In the genomic region with DNA sequence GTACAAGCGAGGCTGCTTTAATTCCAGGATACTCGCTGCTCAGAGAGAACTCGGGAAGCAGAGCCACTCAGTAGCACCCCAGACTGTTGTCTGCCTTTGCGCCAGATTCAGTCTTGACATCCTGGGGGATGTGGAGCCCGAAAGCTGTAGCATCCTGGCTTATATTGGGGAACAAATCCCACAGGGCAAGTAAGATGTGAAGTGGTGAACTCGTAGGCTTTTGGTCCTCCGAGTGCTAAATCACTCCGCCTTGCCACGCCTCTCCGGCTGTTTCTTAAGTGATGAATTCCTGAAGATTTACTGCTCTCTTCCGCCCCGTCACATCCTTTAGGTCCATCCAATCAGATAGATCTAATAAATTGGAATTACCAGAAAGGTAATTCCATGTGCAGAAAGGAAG, we compare ENCODE assay signal across 12 mouse cellular contexts. TPM values are rescaled to one million over a fixed set of nuclear protein-coding genes. Genes with fewer than 3 reads are reported as not detected.
DNase-seq lines count a peak whose midpoint lies in the region; ATAC-seq and TF ChIP-seq lines count a peak whose summit lies in the region.
"Had no signal": no experiment of that assay in that cellular context is flagged by ENCODE, and none has a peak within 500 bp of the region (broad histone marks: within the 10 kb centered on the region; RNA-seq: fewer than 3 reads in every experiment).

No protein-coding gene starts in this region.

- H3K9ac ChIP-seq in midbrain, embryonic 15.5 days = no peak overlapping the region; the same call in 1 of the 2 replicates
- H3K9ac ChIP-seq in liver, embryonic 11.5 days (ENCODE audit: low read depth, low read length) = no peak overlapping the region
- no peak overlapping the region for H3K9ac ChIP-seq in intestine, embryonic 16.5 days (ENCODE audit: low read depth, low read length)
- H3K9ac ChIP-seq: lung, embryonic 14.5 days; stomach, embryonic 15.5 days had no signal

- ATAC-seq in midbrain, embryonic 15.5 days (replicated peaks) = no peak
- ATAC-seq in liver, embryonic 11.5 days (replicated peaks; ENCODE audit: low FRiP score) = no peak
- ATAC-seq in intestine, embryonic 16.5 days = no peak

- TF ChIP-seq POLR2A in cortical plate, adult 2 months (IDR thresholded peaks at IDR 0.05; ENCODE audit: extremely low read depth, insufficient read depth, low read length) = no peak

- H3K27ac ChIP-seq in cortical plate, adult 2 months (ENCODE audit: insufficient read depth, low read length) = no peak overlapping the region
- no peak overlapping the region for H3K27ac ChIP-seq in midbrain, embryonic 15.5 days
- H3K27ac ChIP-seq in liver, embryonic 11.5 days (ENCODE audit: low read depth, low read length) = no peak overlapping the region
- H3K27ac ChIP-seq in intestine, embryonic 16.5 days (ENCODE audit: low read length) = no peak overlapping the region
- H3K27ac ChIP-seq: stomach, embryonic 15.5 days had no signal

- 37% methylated on average over 12 of the region's 12 CpGs for WGBS in midbrain, embryonic 15.5 days
- 77% methylated on average over 12 of the region's 12 CpGs for WGBS in liver, embryonic 11.5 days
- 61% methylated on average over 12 of the region's 12 CpGs for WGBS in intestine, embryonic 16.5 days

- DNase-seq in embryo, embryonic 9.5 days (ENCODE audit: extremely low spot score) = peak; percentile 25
- peak; percentile 44 for DNase-seq in kidney, postnatal 10 days
- no peak for DNase-seq in adrenal gland, adult 2 months
- DNase-seq in liver, embryonic 11.5 days (ENCODE audit: low spot score) = no peak
- DNase-seq: heart, adult 18-20 months; heart, postnatal 4 days; lung, embryonic 14.5 days; right cerebral cortex, postnatal 14 days had no signal

- TF ChIP-seq CTCF in cortical plate, adult 2 months (IDR thresholded peaks at IDR 0.05; ENCODE audit: extremely low read depth, insufficient read depth, low read length) = no peak

- H3K4me2 ChIP-seq in midbrain, embryonic 15.5 days = peak overlapping the region; percentile 40
- H3K4me2 ChIP-seq in liver, embryonic 11.5 days = no peak overlapping the region
- H3K4me2 ChIP-seq in intestine, embryonic 16.5 days (ENCODE audit: low read depth, low read length) = no peak overlapping the region
- H3K4me2 ChIP-seq: lung, embryonic 14.5 days; stomach, embryonic 15.5 days had no signal

- H3K4me1 ChIP-seq in cortical plate, adult 2 months (ENCODE audit: control insufficient read depth, insufficient read depth, low read length) = no peaks in the 10 kb centered on the region
- peaks cover 6% of the 10 kb centered on the region; the same call in 1 of the 2 replicates for H3K4me1 ChIP-seq in midbrain, embryonic 15.5 days
- no peaks in the 10 kb centered on the region for H3K4me1 ChIP-seq in liver, embryonic 11.5 days (replicated peaks; ENCODE audit: control insufficient read depth, insufficient read depth, low read length)
- no peaks in the 10 kb centered on the region for H3K4me1 ChIP-seq in intestine, embryonic 16.5 days (ENCODE audit: control insufficient read depth, insufficient read depth, low read length)
- H3K4me1 ChIP-seq: stomach, embryonic 15.5 days had no signal

- H3K9me3 ChIP-seq in midbrain, embryonic 15.5 days = no peaks in the 10 kb centered on the region
- no peaks in the 10 kb centered on the region for H3K9me3 ChIP-seq in liver, embryonic 11.5 days (ENCODE audit: control insufficient read depth, low read length)
- H3K9me3 ChIP-seq in intestine, embryonic 16.5 days (ENCODE audit: control insufficient read depth, low read length) = no peaks in the 10 kb centered on the region
- H3K9me3 ChIP-seq: stomach, embryonic 15.5 days had no signal

- H3K36me3 ChIP-seq in midbrain, embryonic 15.5 days (replicated peaks) = no peaks in the 10 kb centered on the region
- H3K36me3 ChIP-seq in liver, embryonic 11.5 days (ENCODE audit: control insufficient read depth, insufficient read depth, low read length) = no peaks in the 10 kb centered on the region
- H3K36me3 ChIP-seq in intestine, embryonic 16.5 days (ENCODE audit: control insufficient read depth, insufficient read depth, low read length) = no peaks in the 10 kb centered on the region
- H3K36me3 ChIP-seq: stomach, embryonic 15.5 days had no signal

- no peaks in the 10 kb centered on the region for H3K27me3 ChIP-seq in midbrain, embryonic 15.5 days (replicated peaks)
- H3K27me3 ChIP-seq in liver, embryonic 11.5 days (replicated peaks; ENCODE audit: control insufficient read depth, insufficient read depth, low read length) = no peaks in the 10 kb centered on the region
- no peaks in the 10 kb centered on the region for H3K27me3 ChIP-seq in intestine, embryonic 16.5 days (replicated peaks; ENCODE audit: control insufficient read depth, insufficient read depth, low read length)
- H3K27me3 ChIP-seq: stomach, embryonic 15.5 days had no signal

- H3K4me3 ChIP-seq in cortical plate, adult 2 months (ENCODE audit: insufficient read depth, low read length) = peak overlapping the region; percentile 20; the same call in 1 of the 2 replicates
- H3K4me3 ChIP-seq in midbrain, embryonic 15.5 days = peak overlapping the region; percentile 24
- no peak overlapping the region for H3K4me3 ChIP-seq in liver, embryonic 11.5 days (ENCODE audit: low read depth, low read length)
- no peak overlapping the region for H3K4me3 ChIP-seq in intestine, embryonic 16.5 days (ENCODE audit: low read length)
- H3K4me3 ChIP-seq: stomach, embryonic 15.5 days had no signal

RNA-seq across cellular contexts. Expression of a gene that starts 12.7 kb away (rescaled TPM):
- polyA plus RNA-seq in cortical plate, adult 2 months (2012; rRNA removed) = 146 and 158 TPM in 2 replicates
- 356 and 364 TPM in 2 replicates for polyA plus RNA-seq in midbrain, embryonic 15.5 days (2015; fragmentation: Nextera tagmentation; extraction: Ambion mirVana)
- 100 to 1,000 TPM; 187 to 191 TPM for total RNA-seq in adrenal gland, adult 2 months (2021)
- polyA plus RNA-seq in adrenal gland, adult 2 months (2012; rRNA removed) = 3.5 and 4.5 TPM in 2 replicates
- 442 and 454 TPM in 2 replicates for polyA plus RNA-seq in liver, embryonic 11.5 days (2014; fragmentation: Nextera tagmentation; extraction: Ambion mirVana)
- 271 and 298 TPM in 2 replicates for polyA plus RNA-seq in intestine, embryonic 16.5 days (2015; fragmentation: Nextera tagmentation; extraction: Ambion mirVana)

RNA-seq across cellular contexts. Expression of a gene that starts 23.9 kb away (rescaled TPM):
- polyA plus RNA-seq in cortical plate, adult 2 months (2012; rRNA removed) = 43.0 and 43.7 TPM in 2 replicates
- polyA plus RNA-seq in midbrain, embryonic 15.5 days (2015; fragmentation: Nextera tagmentation; extraction: Ambion mirVana) = 47.6 and 48.5 TPM in 2 replicates
- total RNA-seq in adrenal gland, adult 2 months (2021) = 10 to 100 TPM; 46.8 to 57.2 TPM
- polyA plus RNA-seq in adrenal gland, adult 2 months (2012; rRNA removed) = 5.4 and 6.6 TPM in 2 replicates
- 51.8 and 54.1 TPM in 2 replicates for polyA plus RNA-seq in liver, embryonic 11.5 days (2014; fragmentation: Nextera tagmentation; extraction: Ambion mirVana)
- 48.0 and 49.7 TPM in 2 replicates for polyA plus RNA-seq in intestine, embryonic 16.5 days (2015; fragmentation: Nextera tagmentation; extraction: Ambion mirVana)

Comparison
In these comparisons a context has a peak if more than half of its experiments do, and no peak if none do; other contexts are left out.
1. H3K4me3 ChIP-seq: peak in cortical plate, adult 2 months (single experiment) and midbrain, embryonic 15.5 days (single experiment); none in liver, embryonic 11.5 days (single experiment) and intestine, embryonic 16.5 days (single experiment).
2. DNase-seq: peak in embryo, embryonic 9.5 days (single experiment) and kidney, postnatal 10 days (single experiment); none in adrenal gland, adult 2 months (single experiment) and liver, embryonic 11.5 days (single experiment).
3. RNA of a gene that starts 12.7 kb away (polyA plus RNA-seq): 442 to 454 TPM in liver, embryonic 11.5 days, 356 to 364 TPM in midbrain, embryonic 15.5 days, 271 to 298 TPM in intestine, embryonic 16.5 days and 146 to 158 TPM in cortical plate, adult 2 months; 3.5 to 4.5 TPM in adrenal gland, adult 2 months; every median in the first group is over 10 times any median in the second.